Mouse (Mus musculus) heart, postnatal 25 days (tissue): ENCODE measurements around the gene Rnf146. TPM values are rescaled to one million over a fixed set of nuclear protein-coding genes. Genes with fewer than 3 reads are reported as not detected.

Source experiments
- total RNA-seq, 2 experiments: library from RNA; stranded (reverse); gene quantifications; 2 replicates each; pipeline ENCODE4 v1.2.3; 2021

The Rnf146 gene
- total RNA-seq, 2 experiments from 2014 or later: 53.2 to 60.3 TPM

Other genes with a start within 250 kb of the Rnf146 start
- not detected for gene Soga3, start 218.6 kb downstream of the Rnf146 start, total RNA-seq
- not detected for gene Gm49353, start 163.5 kb downstream of the Rnf146 start, total RNA-seq
- gene 9330159F19Rik, start 150.8 kb downstream of the Rnf146 start, total RNA-seq: under 1 TPM; 0.08 to 0.11 TPM
- 10 to 100 TPM; 33.3 to 37.4 TPM for gene Echdc1, start 49.3 kb downstream of the Rnf146 start, total RNA-seq
- under 1 TPM; 0.08 to 0.17 TPM for gene Rspo3, start 173.4 kb upstream of the Rnf146 start, total RNA-seq